Mouse (Mus musculus): ENCODE measurements around the gene Hist1h2af.
A peak's percentile ranks its signal among the peaks of the same experiment; 100 is the strongest.

Gene Hist1h2af

DNA sequence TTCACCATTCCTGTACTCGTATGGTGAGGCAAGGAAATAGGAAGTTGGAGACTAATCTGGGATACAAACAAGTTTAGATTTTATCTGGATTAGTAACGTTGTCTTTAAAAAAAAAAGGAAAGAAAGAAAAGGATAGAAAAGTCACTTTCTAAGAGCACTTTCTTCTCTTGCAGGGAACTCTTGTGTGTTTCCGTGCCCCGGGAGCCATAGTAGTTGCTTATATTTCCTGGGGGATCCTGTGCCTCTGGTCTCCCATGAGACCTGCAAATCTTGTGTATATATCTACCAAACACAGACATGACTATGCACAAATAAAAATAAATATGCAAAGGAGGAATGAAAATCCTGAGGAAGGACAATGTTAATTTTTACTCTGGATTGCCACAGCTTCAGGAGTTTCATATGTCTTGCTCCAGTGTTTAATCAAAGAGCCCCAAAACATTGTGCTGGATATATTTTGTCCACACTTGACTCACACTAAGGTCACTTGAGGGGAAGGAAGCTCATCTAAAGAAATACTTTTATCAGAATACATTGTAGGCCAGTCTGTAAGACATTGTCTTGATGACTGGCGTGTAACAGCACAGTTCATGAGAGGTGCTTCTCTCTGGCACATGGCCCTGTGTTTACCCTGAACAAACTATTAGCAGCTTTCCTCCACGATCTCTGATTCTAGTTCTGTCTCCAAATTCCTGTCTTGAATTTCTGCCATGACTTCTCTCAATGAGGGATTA is 43.4 kb downstream of the Hist1h2af start:
- no peak for DNase-seq (ENCODE audit: low spot score)

DNA sequence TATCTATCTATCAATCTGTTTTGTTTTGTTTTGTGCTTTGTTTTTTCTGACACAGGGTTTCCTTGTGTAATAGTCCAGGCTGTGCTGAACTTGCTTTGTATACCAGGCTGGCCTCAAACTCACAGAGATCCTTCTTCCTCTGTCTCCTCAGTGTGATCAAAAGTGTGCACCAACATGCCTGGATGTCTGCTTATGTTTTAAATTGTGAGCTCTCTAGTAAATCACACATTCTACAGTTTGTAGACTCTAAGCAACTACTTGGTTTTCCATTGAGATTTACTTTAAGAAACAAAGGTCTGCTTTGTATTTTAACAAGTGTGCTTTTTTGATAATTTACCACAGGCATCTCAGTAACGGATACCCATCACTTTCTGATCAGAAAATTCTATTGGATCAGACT is 44.1 kb downstream of the Hist1h2af start:
- no peak for DNase-seq (ENCODE audit: low spot score)

GRCm38 (mm10) chr13:23581408-23582218 is 47.9 kb downstream of the Hist1h2af start, which contains the start of gene Hist1h4d:
Gene Hist1h4d, plus strand, starts transcription at chr13:23581598.
- peak; percentile 91 for DNase-seq (ENCODE audit: low spot score)

GRCm38 (mm10) chr13:23582219-23583056 is 48.7 kb downstream of the Hist1h2af start:
- no peak for DNase-seq (ENCODE audit: low spot score)

GRCm38 (mm10) chr13:23583387-23584068 is 49.8 kb downstream of the Hist1h2af start:
- DNase-seq (ENCODE audit: low spot score) = no peak

Data from testis, postnatal 10 days (tissue).